Mouse (Mus musculus) layer of hippocampus, adult 2 months (tissue): ENCODE measurements at regions not wholly inside any gene's neighbourhood (a gene's known extent, or its start where the extent isn't known, plus 50 kb on each side); places are given as distances from the start of the nearest gene placed in this dataset.
"Not testable (repeated sequence)": the region's sequence is repeated elsewhere in the genome, so short reads cannot be mapped to it uniquely, and the experiment has no call there.

Experiments
- DNase-seq, 2 experiments: peaks; one replicate each; pipeline ENCODE4 v3.0.0; 2022; ENCODE audit warnings: low spot score in 2 of 2
- H3K27ac ChIP-seq: fragments of 200-600 bp; 2 replicates; pipeline ENCODE4 v1.8.1; 2022
- H3K4me3 ChIP-seq: fragments of 200-600 bp; 2 replicates; pipeline ENCODE4 v1.8.1; 2022; ENCODE audit warnings: mild to moderate bottlenecking
- CTCF ChIP-seq: fragments of 200-600 bp; conservative IDR thresholded peaks from 2 replicates; pipeline ENCODE4 v1.8.1; 2022; ENCODE audit warnings: antibody characterized with exemption, mild to moderate bottlenecking, moderate library complexity

DNA sequence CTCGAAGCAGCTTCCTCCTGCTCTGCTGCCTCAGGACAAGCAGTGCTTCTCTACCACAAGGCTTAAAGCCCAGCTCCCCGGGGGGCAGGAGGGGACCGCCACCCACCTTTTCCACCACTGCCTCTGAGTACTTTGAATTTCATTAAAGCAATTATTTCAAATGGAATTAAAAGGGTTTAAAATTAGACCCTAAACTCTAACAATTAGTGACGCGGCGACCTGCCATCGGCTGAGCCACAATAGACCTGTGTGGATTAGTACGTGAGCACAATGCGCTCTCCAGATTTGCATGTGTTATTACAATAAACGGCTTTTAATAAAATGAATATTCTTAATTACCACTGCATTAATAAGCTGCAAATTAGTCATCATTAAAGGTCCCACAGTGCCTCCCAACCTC lies 242.5 kb downstream of the 3100002H09Rik start:
- TF ChIP-seq CTCF, result no peak
- DNase-seq, result no peak
- Histone ChIP-seq H3K27ac (no peak overlapping the region), H3K4me3 (no peak overlapping the region)

DNA sequence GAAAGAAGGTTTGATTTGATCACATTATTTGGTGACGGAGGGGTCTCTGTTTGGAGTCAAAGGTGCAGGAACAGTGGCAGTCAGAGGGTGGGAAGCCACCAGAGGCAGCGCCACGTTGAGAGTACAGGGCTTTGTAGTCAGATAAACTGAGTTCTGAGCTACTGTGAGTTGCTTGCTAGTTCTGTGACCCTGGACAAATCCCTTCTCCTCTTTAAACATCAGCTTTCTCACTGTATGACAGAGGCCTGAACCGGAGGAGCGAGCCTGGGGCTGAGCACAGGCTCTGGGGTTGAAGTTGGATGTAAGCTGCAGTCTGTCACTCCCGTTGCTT lies 250.1 kb downstream of the 3100002H09Rik start:
- H3K27ac ChIP-seq, result no peak overlapping the region
- DNase-seq, result no peak
- no peak for TF ChIP-seq CTCF

DNA sequence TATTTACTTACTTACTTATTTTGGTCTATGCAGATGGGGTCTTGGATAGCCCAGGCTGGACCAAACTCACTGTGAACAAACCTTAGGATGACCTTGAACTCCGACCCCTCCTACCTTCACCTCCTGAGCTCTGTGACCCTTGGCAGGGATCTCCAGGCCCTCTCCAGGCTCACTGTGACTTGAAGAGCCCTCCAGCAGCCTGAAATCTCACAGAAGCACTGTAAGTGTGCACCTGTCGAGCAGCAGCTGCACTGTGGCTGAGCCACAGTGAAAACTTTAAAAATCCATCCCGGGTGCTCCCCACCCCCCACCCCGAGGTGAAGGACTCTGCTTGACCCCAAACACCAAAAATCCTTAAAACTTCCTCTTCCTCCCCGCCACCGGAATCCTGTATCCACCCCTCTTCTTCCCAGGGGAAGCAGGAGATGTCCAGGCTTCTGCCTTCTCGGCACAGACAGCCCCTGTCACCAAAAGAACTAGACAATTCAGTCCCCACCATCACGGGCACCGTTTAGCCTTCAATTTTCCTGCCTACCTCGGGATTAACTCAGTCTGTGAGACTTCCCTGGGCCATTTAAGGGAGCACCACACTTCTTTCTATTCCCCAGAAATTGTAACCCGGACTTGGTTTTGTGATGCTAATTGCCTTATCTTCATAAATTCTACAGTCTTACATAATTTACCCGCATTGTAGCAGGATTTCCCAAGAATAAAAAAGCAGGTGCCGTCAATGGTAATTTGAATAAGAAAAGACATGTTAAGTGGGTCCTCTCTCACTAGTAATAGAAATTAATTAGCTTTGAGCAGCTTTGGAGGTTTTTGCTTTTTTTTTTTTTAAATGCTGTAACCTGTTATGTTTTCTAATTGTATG lies 250.7 kb downstream of the 3100002H09Rik start:
- Histone ChIP-seq H3K4me3 (no peak overlapping the region), H3K27ac (no peak overlapping the region)
- no peak for TF ChIP-seq CTCF
- no peak for DNase-seq

More for the DNA sequence above, 250.1 kb downstream of the 3100002H09Rik start:
- H3K4me3 ChIP-seq, result no peak overlapping the region

DNA sequence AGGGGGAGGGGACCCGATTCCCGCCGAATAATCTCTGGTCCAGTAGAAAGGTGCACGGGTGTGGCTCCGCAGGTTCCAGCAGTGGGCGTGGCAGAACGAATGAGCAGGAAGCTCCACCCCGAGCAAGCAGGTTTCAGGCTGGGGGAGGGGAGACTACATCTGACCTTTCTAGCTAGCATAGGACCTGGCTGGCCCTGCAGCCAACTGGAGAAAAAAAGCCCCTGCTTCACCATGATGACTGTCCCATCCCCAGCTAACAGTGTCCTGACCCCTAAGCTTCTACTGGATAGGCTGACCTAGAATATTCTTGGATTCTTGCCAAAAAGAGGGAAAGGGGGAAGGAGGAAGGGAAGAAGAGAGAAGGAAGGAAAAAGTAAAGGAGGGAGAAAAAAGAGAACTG lies 252.1 kb downstream of the 3100002H09Rik start:
- not testable (repeated sequence) for H3K27ac ChIP-seq, DNase-seq, H3K4me3 ChIP-seq

DNA sequence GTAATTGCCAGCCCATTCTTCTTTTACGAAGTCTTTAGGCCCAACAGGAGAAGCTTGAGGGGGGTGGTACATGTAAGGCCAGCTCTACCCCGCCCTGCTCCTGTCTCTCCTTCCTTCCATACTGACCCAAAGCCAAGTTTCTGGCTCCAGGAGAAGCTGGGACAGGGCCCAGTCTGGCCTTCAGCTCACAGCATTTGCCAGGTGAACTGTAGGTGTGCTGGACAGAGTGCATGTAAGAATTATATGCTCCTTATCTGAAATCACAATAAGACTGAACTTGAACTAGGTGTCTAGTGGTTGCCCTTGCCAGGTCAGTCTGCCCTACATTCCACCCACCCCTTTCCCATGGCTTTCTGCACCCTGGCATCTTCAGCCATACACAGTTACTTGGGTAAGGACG lies 260.2 kb downstream of the 3100002H09Rik start:
- no peak for DNase-seq
- no peak overlapping the region for H3K4me3 ChIP-seq
- H3K27ac ChIP-seq, result no peak overlapping the region
- TF ChIP-seq CTCF, result no peak

DNA sequence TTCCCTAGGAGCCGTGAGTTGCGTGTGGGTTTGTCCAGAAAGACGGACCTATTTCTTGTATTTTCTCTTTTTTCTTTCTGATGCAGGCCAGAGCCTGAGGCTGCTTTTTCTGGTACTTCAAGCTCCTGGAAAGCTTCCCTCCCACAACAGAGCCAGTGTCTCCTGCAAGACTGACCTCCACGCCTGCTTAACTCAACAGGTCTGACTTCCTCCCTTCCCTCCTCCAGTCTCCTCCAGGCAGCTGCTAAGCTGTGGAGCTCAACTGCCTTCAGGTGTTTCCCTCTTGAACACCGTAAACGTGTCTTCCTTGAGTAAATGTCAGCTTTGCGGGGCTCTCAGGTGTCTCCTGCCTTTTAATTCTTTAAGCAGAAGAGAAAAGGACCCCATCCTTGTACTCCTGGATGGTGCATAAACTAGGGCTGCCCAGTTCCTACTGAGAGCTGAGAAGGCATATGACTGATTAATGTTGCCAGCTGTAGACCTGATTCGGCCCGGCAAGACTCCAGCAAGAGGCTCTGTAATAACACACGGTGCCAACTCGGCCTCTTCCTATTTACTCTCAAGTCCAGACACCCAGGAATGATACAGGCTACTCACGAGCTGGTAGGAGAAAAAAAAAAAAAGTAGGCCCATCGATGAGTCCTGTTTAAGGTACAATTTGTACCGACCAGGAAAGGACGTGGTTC lies 260.9 kb downstream of the 3100002H09Rik start:
- Histone ChIP-seq H3K27ac (no peak overlapping the region), H3K4me3 (no peak overlapping the region)
- no peak for DNase-seq
- TF ChIP-seq CTCF, result no peak

DNA sequence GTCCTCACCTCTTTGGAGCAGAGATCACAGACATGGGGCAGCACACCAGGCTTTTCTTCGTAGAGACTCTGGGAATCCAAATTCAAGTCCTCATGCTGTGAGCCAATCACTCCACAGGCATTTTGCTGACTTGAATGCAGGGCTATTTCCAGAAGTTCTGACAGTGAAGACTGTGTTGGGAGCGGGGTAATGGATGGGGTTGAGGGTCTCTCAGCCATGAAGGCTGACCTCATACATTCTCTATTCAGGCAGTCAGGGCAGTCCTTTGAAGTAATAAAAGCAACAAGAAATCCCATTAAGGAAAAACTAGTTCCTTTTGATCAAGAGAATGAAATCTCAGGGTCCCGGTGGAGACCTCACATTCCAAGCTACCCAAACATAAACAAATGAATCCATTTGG lies 261.5 kb downstream of the 3100002H09Rik start:
- no peak overlapping the region for H3K4me3 ChIP-seq
- no peak for TF ChIP-seq CTCF
- no peak overlapping the region for H3K27ac ChIP-seq
- no peak for DNase-seq

DNA sequence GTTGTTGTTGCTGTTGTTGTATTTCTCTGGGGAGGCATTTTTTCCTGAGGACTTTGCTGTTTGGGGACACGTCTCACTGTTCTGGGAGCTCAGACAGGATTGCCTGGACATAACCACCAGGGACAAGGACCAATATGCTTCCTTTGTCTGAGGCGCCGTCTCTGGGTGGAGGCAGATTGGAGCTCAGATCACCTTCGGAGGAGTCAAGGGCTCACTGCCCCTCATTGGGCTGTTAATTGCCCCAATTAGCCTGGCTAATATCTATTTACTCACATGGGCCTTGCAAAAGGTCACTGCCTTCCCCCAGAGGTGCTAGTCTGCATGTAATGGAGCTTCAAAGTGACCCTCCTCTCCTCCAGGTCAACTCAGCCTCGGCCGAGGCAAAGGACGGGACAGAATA lies 270.5 kb downstream of the 3100002H09Rik start:
- no peak overlapping the region for H3K27ac ChIP-seq
- no peak for DNase-seq
- H3K4me3 ChIP-seq, result no peak overlapping the region
- TF ChIP-seq CTCF, result no peak

DNA sequence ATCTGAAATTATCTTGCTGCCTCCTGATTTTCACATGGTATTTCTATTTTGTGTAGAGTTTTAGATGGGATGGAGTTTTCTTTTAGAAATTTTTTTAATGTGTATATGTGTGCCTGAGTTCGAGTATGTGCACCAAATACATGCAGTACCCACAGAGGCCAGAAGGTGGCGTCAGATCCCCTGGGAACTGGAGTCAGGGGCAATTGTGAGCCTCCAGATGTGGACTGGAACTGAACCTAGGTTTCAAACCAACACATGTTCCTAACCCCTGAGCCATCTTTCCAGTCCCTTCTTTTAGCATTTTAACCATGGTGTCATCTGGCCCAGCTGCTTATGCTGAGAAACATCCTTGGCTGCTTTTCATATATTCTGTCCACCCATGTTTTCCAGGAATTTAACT lies 274.9 kb downstream of the 3100002H09Rik start:
- no peak for DNase-seq
- Histone ChIP-seq H3K27ac (no peak overlapping the region), H3K4me3 (no peak overlapping the region)
- TF ChIP-seq CTCF, result peak; percentile 52

DNA sequence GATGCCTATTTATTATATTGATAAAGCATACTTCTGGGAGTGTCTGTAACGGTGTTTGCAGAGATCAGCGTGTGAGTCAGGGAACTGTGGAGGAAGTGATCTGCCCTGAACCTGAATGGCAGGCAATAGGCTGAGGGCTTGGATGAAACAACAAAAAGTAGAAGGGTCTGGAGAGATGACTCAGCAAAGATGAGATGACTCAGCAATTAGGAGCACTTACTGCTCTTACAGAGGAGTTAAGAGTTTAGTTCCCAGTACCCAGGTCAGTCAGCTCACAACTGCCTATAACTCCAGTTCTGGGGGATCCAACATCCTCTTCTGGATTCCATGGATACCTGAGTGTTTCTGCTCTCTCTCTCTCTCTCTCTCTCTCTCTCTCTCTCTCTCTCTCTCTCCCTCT lies 277.6 kb downstream of the 3100002H09Rik start:
- Histone ChIP-seq H3K27ac (no peak overlapping the region), H3K4me3 (no peak overlapping the region)
- DNase-seq, result no peak
- no peak for TF ChIP-seq CTCF

DNA sequence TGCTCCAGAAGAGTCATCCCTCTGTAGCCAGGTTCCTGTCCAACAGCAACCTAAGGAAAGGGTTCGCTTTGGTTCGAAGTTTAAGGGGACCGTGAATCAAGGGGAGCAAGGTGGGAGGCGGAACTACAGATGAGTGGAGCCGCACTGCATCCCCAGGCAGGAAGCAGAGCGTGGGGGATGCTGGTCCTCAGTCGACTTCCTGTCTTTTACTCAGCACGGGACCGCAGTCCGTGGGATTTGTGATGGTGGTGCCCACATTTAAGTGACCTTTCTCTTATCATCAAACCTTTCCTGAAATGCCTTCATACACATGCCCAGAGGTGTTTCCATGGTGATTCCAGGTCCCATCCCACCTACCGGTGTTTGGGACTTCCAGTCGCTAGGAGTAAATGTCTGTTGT lies 278.2 kb downstream of the 3100002H09Rik start:
- Histone ChIP-seq H3K27ac (no peak overlapping the region), H3K4me3 (no peak overlapping the region)
- no peak for TF ChIP-seq CTCF
- DNase-seq, result no peak

DNA sequence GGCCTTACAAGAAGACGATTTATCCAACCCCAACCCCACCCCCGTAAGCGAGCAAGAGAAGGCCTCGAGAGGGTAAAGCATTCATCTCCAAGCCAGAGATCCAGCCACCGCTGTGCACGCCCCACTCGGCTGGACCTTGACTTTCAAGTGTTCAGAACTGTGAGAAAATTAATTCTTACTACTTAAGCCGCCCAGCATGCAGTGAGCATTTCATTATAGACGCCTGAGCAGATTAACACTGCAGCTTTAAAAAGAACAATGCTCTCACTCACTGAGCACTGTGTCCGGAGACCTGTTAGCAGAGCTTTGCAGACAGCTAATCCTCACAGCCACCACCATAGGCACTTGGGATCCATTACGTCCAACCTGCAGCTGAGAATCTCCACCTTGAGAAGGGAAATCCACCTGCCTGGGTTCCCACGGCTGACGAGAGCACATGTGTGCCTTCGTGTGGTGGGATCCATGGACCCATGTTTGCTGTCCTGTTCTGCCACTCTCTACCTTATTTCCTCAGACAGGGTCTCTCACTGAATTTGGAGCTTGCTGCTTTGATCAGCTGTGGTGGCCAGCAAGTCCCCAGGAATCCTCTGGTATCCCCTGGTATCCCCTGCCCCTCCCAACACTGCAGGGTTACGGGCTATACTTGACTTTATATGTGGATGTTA lies 281.4 kb downstream of the 3100002H09Rik start:
- no peak for TF ChIP-seq CTCF
- no peak overlapping the region for H3K4me3 ChIP-seq
- DNase-seq, result no peak
- no peak overlapping the region for H3K27ac ChIP-seq

DNA sequence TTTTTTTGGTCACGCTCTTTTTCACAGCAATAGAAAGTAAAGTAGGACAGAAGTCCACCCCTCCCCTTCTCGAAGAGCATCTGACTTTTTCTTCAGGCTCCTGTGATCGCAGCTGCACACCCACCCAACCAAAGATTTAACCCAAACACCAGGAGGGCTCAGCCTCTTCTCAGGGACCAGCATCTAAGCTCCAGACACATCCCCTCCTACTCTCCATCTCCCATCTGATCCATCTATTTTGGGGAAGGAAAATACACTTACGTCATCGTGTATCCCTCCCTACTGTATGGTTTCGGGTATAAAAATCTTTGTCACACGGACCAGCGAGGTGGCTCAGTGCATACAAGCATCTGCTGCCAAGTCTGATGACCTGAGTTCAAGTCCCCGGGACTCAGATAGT lies 284.3 kb downstream of the 3100002H09Rik start:
- no peak for TF ChIP-seq CTCF
- peak; percentile 19 to 59 for DNase-seq
- Histone ChIP-seq H3K4me3 (no peak overlapping the region), H3K27ac (no peak overlapping the region)
